Mouse (Mus musculus) megakaryocyte, adult 5-6 weeks (primary cell): ENCODE measurements around the gene Urm1. TPM values are rescaled to one million over a fixed set of nuclear protein-coding genes. Genes with fewer than 3 reads are reported as not detected.

Experiments
- ATAC-seq: 2 replicates; pipeline ENCODE4 v1.8.0; 2016; ENCODE audit warnings: mild to moderate bottlenecking, inconsistent platforms; ENCODE audit not compliant: poor library complexity, severe bottlenecking
- total RNA-seq, 2 experiments: library from RNA; stranded (forward) in 1 of 2; stranded (reverse) in 1 of 2; fragments of 153-499, 151-499 nt in 1 of 2; fragments of 221-1000, 200-1000 nt in 1 of 2; gene quantifications; 2 replicates each; pipeline versions ENCODE4 v1.2.3 to v1.2.4; 2015 to 2017

Gene Urm1
- total RNA-seq, 2 experiments from 2014 or later, result 8.2 to 17.8 TPM

- peak; percentile 99 for ATAC-seq
Observed at GRCm38 (mm10) chr2:29826926-29827708, 7.2 kb downstream of the Urm1 start.

- ATAC-seq, result peak; percentile 37
Observed at GRCm38 (mm10) chr2:29827709-29828024, 7.8 kb downstream of the Urm1 start.

- ATAC-seq, result no peak
Observed at GRCm38 (mm10) chr2:29831106-29831505, 11.2 kb downstream of the Urm1 start.

DNA sequence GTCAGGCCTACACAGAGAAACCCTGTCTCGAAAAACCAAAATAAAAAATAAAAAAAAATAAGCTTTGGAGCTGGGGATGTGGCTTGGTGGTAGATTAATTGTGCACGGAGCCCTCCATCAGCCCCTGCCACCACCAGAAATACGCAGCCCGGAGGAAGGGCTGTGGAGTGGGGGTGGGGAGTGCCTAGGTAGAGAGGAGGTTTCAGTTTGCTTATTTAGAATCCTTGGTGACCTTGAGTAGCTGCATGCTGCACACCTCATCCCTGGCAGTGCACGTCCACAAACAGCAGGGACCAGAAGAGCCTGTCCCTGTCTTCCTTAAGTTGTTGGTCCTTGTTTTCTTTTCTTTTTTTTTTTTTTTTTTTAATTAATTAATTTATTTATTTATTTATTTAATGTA lies 13.9 kb downstream of the Urm1 start:
- no peak for ATAC-seq

DNA sequence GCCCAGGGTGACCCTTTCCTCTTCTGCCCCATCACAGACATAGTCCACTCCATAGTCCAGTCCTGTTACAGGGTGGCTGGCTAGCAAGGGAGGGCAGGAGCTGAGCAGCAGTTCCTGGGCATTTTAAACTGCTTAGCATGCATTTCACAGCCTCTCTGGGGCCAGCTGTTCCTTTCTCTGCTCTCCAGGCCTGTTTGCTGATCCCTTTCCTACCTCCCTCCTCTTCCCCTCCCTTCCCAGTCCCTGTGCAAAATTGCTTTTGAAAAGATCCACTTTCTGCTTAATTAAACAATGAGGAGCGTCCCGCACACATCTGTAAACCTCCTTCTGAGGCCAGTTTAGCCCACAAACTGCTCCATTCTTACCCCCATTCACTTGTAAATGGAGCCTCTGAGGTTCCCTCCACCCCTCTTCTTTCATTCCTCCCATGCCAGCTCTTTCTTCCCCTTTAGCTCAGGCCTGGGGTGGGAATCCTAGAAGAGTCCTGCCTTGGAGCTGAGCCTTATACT lies 15.6 kb downstream of the Urm1 start:
- ATAC-seq, result no peak

GRCm38 (mm10) chr2:29839460-29839859 lies 19.6 kb downstream of the Urm1 start:
- no peak for ATAC-seq

- ATAC-seq, result no peak
Observed at GRCm38 (mm10) chr2:29843231-29844105, 23.6 kb downstream of the Urm1 start.

GRCm38 (mm10) chr2:29844115-29844514 lies 24.2 kb downstream of the Urm1 start:
- no peak for ATAC-seq

GRCm38 (mm10) chr2:29844661-29845060 lies 24.8 kb downstream of the Urm1 start:
- ATAC-seq, result no peak

GRCm38 (mm10) chr2:29845636-29846035 lies 25.8 kb downstream of the Urm1 start:
- ATAC-seq, result no peak

DNA sequence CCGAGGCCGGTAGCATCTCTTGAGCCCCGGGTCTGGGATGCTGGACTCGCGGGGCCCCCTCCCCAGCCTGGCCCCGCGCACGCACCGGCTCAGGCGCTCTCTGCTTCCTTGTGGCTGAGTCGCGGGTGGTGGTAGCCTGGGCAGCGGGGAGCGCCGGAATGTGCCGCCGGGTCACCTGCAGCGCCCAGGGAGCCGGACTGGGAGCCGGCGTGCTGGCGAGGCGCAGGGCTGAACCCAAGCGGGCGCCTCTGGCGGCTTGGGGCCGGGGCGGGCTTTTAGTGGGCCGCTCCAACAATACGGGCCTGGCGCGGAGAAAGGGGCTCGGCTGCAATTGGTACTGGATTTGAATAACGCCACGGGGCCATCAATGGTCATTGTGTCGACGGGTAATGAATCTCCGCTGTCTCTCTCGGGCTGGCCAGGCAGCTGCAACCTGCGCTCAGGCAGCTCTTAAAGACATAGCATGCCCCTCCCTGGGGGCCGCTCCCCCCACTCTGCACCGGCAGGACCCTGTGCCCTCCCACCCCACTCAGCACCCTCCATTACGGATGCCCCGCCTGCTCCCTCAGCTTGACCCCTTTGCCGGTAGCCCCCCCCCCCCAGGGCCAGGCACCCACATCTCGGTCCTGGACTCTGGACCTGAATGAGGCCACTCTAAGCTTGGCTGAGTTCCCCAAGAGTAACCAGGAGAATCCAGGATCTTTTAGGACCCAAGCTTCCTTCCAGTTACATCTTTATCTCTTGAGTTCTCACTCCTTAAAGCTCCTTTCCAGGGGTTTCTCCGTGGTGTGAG lies 26.4 kb downstream of the Urm1 start:
- ATAC-seq, result no peak

GRCm38 (mm10) chr2:29846911-29847310 lies 27.0 kb downstream of the Urm1 start:
- ATAC-seq, result no peak

DNA sequence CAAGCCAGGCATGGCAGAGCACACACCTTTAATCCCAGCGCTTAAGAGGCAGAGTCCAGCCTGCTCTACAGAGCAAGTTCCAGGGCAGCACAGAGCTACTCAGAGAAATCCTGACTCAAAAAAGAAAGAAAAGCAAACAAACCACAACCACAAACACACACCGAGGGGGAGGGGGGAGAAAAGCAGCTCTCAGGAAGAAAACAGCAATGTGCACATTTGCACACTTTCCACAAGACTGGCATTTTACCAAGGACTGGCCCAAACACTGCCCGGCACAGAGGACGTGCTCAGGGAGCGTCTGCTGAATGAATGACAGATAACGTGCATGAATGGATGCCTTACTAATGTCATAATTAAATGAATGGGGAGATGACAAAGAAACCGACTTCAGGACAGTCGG lies 29.2 kb downstream of the Urm1 start:
- ATAC-seq, result no peak

DNA sequence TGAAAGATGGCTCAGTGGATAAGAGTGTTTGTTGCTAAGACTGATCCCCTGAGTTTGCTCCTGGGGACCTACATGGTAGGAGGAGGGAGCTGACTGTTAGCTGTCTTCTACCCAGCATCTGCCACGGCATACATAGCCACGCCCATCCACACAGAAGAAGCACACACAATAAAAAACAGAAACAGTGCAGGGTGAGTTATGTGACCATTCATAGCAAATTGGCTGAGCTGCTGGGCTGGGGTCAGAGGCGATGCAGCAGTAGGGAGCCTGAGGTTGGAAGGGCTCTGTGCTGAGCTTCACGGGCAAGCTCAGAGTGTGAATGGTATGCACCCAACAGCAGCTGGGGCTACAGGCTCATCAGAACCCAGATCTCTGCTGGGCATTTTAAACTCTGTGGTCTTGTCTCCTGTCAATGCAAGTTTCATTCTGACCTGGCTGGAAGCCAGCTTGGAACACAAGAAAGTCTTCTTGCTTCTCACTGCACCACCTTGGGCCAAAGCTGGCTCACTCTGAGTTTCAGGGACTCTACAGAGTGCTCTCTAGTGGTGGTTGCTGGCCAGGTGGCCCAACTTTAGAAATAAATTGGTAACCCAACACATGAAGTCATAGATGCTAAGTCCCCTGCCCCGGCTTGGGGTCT lies 30.1 kb downstream of the Urm1 start:
- no peak for ATAC-seq

DNA sequence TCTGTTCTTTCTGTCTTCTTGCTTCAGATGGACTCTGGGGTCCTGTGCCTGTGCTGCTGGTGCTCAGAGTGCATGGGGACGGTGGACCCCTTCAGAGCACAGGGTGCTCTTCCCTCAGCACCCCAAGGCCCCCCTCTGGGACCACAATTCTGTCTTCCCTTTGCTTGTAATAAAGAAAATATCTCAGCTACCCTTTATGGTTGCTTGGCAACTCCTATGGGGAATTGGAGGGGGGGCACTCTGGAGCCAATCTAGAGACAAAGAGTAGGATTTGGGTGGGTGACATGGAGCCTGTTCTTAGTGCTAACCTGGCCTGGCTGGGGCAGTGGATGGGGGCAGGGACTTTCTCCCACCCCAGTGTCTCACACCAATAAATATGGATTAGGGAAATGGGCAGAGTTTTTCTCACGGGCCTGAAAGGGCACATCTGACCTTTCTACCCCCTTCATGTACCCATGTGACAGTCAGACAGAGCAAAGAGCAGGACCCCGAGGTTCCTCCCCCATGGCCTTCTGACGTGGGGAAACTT lies 33.1 kb downstream of the Urm1 start:
- no peak for ATAC-seq

DNA sequence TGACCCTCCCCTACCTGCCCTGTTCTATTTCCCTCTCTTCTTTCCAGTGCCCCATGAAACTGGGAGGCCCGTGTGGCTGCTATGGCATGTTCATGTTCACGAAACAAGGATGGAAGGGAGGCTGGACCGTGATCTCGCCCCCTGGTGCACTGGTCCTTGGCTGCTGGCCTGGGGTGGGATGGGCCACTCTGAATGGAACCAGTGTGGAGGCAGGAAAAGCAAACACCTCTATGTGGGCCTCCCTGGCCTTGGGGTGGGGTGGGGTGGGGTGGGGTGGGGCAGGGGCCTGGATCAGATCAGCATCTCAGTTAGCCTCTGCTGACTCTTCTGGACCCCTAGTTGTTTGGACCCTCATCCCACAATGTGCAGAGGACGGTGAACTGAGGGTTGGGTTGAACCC lies 33.9 kb downstream of the Urm1 start:
- no peak for ATAC-seq

DNA sequence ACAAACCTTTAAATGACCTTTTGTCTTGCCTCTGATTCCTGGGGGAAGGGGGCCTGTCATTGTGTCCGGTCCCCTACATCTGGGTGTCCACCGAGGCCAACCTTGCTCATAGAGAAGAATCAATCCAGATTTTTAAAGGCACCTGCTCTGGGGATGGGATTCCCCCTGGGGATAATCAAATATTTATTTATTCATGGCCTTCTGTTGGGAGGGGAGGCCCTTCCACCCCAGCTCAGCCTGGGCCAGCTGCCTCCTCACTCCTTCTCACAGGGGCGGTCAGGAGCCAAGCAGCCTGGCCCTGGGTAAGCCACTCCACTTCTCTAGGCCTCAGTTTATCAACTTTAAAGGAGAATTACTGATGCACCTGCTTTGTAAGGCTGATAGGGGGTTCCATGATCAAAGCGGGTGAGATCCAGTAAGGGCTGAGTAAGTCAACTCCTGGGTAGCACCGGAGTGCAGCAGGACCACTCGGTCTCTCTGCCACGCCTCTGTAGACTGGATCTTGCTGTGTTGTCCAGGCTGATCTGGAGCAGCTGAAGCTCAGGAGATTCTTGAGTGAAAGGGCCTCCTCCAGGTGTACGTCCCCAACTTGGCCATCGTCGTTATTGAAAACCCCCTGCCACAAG lies 35.8 kb downstream of the Urm1 start:
- no peak for ATAC-seq

- ATAC-seq, result no peak
Observed at GRCm38 (mm10) chr2:29856451-29857260, 36.8 kb downstream of the Urm1 start.

DNA sequence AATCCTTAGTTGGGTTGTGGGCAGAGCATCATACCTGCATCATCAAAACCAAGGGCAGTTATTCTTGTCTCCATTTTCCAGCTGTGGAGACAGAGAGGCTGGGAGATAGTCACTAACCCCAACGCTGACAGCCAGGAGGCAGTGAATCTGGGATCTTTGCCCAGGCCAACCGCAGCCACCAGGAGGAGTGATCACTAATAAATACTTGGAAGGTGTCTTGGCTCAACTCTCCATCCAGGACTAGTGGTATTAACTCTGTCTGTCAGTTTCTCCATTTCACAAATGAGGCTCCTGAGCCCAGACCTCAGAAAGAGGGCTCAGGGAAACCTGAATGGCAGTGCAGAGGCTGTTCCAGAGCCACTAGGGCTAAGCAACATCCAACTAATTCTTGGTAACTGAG lies 37.5 kb downstream of the Urm1 start:
- ATAC-seq, result no peak
